Mouse (Mus musculus) embryonic fibroblast, embryonic 13.5 days (primary cell): Measurements from ENCODE around the gene Ftsj1. TPM values are rescaled to one million over a fixed set of nuclear protein-coding genes. Genes with fewer than 3 reads are reported as not detected.
A peak's percentile ranks its signal among the peaks of the same experiment; 100 is the strongest.

ENCODE experiments used
- H3K27ac ChIP-seq: 2 replicates; pipeline ENCODE4 v1.5.1; 2012; ENCODE audit warnings: low read length, control low read depth, inconsistent platforms; ENCODE audit not compliant: insufficient read depth
- H3K4me1 ChIP-seq: 2 replicates; pipeline ENCODE4 v1.6.1; 2011; ENCODE audit warnings: low read length; ENCODE audit not compliant: control insufficient read depth, insufficient read depth
- H3K4me3 ChIP-seq: 2 replicates; pipeline ENCODE4 v1.5.1; 2011; ENCODE audit warnings: mild to moderate bottlenecking, control low read depth, low read length; ENCODE audit not compliant: insufficient read depth
- CTCF ChIP-seq: IDR thresholded peaks from 2 replicates; pipeline ENCODE4 v1.5.1; 2011; ENCODE audit warnings: mild to moderate bottlenecking, control low read depth, low read length, moderate library complexity, borderline replicate concordance; ENCODE audit not compliant: insufficient read depth
- POLR2A ChIP-seq: IDR thresholded peaks from 2 replicates; pipeline ENCODE4 v1.6.1; 2011; ENCODE audit warnings: low read depth, mild to moderate bottlenecking, control low read depth, low read length, moderate library complexity
- polyA plus RNA-seq: library from polyadenylated mRNA; stranded (reverse); fragments of >200 nt; gene quantifications from 2 replicates; pipeline ENCODE4 v1.2.4, GENCODE M21; 2011; ENCODE audit warnings: low read depth; ENCODE audit not compliant: missing spikeins, insufficient read length

The Ftsj1 gene
- 19.8 and 23.9 TPM in 2 replicates for polyA plus RNA-seq

DNA sequence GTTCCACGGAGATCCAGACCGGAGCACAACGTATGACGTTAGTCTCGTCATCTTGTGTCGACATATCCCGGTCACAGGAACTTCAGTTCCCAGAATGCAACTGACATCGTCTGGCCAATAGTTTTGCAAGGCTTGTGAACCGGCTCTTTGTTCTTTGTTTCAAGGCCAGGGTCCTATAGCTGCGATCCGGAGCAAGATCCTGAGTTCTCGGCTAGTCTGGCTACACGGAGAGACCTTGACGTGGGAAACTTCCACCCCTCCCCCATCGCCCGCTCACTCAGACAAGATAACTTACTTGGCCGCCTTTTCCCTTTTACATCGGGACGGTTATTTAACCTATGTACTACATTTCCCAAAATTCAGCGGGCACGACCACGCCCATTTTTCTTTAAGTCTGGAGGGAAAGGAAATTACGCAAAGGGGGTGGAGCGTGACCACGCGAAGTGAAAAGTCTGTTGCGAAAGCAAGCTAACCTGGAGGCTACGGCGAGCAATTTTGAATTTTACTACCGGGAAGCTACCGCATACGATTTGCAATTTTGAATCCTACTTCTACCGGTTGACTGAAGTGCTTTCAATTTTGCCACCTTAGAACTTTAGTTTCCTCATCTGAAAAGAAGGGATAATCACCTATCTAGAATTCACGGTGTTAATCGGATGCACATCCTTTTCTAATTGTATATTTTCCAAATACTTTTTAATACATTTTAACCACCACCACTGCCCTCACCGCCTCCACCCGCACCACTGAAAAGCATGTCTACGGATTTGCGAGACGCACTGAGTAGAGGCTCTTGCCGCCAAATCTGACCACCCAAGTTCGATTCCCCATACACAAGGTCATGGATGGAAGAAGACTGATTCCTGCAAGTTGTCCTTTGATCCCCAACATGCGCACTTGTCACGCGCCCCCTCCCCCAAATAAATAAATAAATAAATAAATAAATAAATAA, at the start of gene Ftsj1:
Gene Ftsj1 (minus strand): TSS at position 73 of the 952 bp plus-strand sequence.
- Histone ChIP-seq H3K27ac (peak within 1 kb of the TSS; percentile 79), H3K4me3 (peak within 1 kb of the TSS; percentile 74), H3K4me1 (no peaks in the 10 kb centered on the region)
- TF ChIP-seq POLR2A (peak; percentile 64), CTCF (no peak)

DNA sequence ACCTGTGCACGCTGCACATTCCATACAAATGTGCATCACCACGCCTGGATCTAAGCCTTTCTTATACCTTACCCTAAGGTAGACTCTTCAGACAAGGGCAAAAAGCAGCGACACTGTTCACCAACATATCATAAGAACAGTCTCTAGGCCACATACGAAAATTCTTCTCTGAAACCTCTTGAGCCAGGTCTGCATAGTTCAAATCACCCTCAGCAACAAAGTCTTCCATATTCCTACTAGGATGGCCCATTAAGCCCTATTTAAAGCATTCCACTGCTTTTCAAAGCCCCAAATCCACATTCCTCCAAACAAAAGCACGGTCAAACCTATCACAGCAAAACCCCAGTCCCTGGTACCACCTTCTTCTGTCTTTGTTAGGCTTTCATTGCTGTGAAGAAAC, 36.4 kb upstream of the Ftsj1 start:
- Histone ChIP-seq H3K27ac (no peak overlapping the region), H3K4me1 (no peaks in the 10 kb centered on the region), H3K4me3 (no peak overlapping the region)
- TF ChIP-seq CTCF (no peak), POLR2A (no peak)

DNA sequence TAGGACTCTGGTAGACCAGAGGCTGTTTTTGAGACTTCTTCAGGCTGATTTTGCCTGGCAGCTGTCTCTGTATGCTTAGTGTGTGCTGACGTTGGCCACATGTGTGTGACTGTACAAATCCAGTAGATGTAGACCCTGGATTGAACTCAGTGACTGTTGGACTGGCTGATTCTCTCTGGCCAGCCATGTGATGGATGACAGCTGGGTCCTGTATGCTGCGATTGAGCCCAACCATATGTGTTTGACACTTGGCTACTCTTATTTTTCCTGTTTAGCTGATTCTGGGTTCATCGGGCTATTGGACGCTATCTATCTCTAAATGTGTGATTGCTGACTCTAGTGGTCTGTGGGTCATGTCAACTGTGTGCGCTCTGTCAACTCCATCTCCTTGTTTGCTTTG, 21.9 kb upstream of the Ftsj1 start:
- Histone ChIP-seq H3K27ac (no peak overlapping the region), H3K4me3 (no peak overlapping the region), H3K4me1 (no peaks in the 10 kb centered on the region)
- TF ChIP-seq CTCF (no peak), POLR2A (no peak)

DNA sequence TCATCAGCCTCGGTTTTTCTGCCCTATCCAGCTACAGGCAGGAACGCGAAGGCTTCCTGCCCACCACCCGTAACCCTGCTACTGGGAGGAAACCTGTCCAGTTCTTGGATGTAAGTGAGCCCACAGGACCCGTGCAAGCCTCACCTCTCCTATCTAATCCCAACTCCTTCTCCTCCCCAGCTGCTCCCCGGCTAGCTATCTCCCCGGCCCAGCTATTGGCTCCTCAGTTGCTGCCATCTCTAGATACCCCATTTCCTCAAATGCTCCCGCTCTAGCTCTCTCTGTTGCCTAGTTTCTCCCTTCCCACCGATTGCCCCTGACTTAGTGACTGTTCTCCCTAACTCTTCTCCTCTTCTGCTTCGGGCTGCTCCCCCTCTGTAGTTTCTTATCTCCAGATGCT, 19.8 kb upstream of the Ftsj1 start:
- Histone ChIP-seq H3K4me1 (no peaks in the 10 kb centered on the region), H3K4me3 (no peak overlapping the region), H3K27ac (no peak overlapping the region)
- TF ChIP-seq CTCF (no peak), POLR2A (no peak)

DNA sequence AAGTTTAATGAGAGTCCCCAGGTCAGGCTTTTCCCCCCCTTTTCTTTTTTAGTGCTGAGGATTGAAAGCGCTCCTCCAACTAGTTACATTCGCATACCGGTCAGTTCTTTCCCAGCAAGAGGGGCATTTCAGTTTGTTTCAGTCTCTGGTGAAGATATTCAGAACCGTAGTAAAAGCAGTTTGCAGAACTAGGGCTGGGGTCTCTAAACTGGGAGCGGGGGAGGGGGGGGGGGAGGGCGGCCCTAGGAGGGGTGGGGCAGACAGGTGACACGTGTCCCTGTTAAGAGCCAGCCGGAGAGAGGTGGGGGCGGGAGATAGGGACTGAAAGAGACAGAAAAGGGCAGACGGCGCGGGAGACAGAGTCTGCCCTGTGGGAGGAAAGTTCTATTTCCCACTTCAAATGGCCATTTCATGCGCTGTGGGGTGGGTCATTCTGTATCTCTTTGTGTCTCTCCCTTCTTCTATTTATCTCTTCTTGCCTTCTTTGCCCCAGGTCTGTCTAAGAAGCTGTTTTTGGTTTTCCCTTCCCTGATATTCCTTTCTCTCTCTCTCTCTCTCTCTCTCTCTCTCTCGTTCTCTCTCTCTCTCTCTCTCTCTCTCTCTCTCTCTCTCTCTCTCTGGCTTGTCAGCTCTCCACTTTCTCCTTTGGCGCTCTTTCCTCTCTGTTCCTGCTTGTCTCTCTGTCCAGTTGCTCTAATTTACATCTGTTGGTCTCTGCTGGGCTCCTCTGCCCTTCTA, 19.0 kb upstream of the Ftsj1 start, which contains the start of gene Slc38a5:
Gene Slc38a5 (plus strand): TSS at position 51 of the 738 bp plus-strand sequence.
- no peak for TF ChIP-seq CTCF
- TF ChIP-seq POLR2A: no peak
- Histone ChIP-seq H3K27ac (no peak within 1 kb of the TSS), H3K4me1 (no peaks in the 10 kb centered on the region), H3K4me3 (no peak within 1 kb of the TSS)

DNA sequence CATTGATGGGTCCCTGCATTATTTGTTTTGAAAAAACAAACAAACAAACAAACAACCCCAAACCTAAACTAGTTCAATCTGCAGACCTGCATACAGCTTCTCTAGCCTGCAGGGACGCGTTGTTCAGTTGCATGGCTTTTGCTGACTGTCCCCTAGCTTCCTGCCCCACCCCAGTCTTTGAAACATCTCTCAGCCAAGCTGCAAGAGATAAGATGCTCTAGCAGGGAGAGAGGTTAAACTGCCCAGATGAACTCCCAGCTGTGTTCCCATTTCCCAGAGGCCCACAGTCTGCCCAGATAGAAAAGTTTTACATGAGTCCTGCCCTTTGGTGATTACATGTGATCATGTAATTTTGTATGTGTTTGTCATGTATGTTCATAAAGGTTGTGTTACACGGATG, 12.0 kb upstream of the Ftsj1 start:
- Histone ChIP-seq H3K4me1 (no peaks in the 10 kb centered on the region), H3K27ac (no peak overlapping the region), H3K4me3 (no peak overlapping the region)
- TF ChIP-seq POLR2A (no peak), CTCF (no peak)

DNA sequence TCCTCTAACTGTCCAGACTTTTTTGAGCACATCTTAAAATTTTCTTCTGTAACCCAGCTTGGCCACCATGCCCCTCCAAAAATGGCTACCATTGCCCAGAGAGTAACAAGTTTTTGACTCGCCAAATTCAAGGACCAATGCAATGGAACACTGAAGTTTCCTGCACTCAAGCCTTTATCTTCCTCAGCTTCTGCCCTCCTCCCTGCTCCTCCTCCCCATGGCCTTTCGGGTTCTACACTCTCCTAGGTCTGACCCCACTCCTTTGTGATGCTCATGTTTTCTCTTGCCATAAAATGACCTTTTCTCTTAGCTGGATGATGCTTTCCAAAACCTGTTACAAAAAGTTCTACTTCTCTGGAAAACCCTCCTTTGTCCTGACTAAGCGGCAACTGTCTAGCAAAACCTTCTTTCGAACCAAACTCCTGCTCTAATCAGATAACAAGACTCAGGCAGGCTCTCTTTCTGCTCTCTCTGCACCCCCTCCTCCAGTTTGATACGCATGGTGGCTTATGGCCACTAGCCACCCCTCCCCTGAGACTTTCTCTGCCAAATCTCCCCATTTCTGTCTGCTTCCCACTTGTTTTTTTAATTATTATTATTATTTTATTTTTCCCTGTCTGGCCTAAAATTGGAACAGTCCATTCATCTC, 11.1 kb upstream of the Ftsj1 start:
- no peak overlapping the region for H3K27ac ChIP-seq
- H3K4me1 ChIP-seq: no peaks in the 10 kb centered on the region
- no peak overlapping the region for H3K4me3 ChIP-seq
- TF ChIP-seq CTCF (no peak), POLR2A (no peak)

DNA sequence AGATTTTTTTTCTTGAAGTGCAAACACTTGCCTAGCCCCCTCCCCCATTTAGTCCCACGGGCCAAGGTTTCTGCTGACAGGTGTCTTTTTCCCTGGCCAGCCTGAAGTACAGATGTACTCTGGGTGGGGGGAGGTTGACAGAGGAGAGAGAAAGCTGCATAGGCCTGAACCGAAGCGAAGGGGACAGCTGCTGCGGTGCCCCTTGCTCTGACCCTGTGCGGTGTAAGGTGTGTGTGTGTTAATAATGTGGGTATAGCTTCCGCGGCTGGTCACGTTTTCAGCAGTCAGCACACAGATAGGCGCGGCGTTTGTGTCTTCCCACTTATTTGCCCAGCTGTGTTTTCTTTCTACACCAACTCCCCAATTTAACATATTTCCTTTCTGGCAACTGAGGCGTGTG, 7.3 kb upstream of the Ftsj1 start:
- H3K4me1 ChIP-seq: no peaks in the 10 kb centered on the region
- H3K4me3 ChIP-seq: no peak overlapping the region
- no peak for TF ChIP-seq CTCF
- no peak for TF ChIP-seq POLR2A
- no peak overlapping the region for H3K27ac ChIP-seq

DNA sequence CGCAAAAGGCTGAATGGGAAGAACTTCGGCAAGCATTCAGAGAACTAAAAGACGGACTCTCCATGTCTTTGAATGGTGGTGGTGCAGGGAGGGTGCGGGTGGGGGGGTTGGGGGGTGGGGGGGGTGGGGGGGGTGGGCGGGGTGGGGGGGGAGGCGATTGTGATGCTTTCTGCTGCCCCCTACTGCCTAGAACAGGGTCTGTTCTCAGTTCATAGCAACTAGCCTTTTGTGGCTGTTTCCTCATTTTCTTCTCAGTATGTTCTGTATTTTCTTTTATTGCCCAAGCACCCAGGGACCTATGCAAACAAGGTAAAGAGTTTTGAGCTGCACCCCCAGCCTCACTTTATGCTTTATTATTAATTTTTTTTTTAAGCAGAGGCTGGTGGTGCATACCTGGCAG, 3.6 kb upstream of the Ftsj1 start:
- Histone ChIP-seq H3K4me3 (no peak overlapping the region), H3K4me1 (no peaks in the 10 kb centered on the region), H3K27ac (no peak overlapping the region)
- TF ChIP-seq POLR2A (no peak), CTCF (no peak)

DNA sequence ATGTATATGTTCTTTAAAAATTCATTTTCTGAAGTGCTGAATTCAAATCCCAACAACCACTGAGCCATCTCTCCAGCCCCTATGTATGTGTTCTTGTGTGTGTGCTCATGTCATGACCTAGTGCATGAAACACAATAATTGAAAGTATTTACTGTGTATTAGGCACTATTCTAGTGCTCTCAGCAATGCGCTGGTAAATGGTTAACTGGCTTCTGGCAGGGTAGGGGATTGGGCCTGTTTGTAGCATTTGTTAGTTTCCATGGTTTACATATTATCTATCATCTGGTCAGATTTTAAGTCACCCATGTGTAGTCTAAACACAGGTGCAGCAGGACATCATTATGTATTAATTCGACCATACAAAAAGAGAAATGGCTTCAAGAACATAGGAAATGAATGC, 1.5 kb upstream of the Ftsj1 start:
- Histone ChIP-seq H3K4me3 (no peak overlapping the region), H3K4me1 (no peaks in the 10 kb centered on the region), H3K27ac (no peak overlapping the region)
- no peak for TF ChIP-seq POLR2A
- no peak for TF ChIP-seq CTCF
